Mouse (Mus musculus) megakaryocyte, embryonic 14.5 days (primary cell): ENCODE measurements around the gene Adpgk.

Source experiments
- FLI1 ChIP-seq: IDR thresholded peaks from 2 replicates; pipeline ENCODE4 v1.6.1; 2012; ENCODE audit warnings: low read length, inconsistent platforms, mixed read lengths
- GATA1 ChIP-seq: IDR thresholded peaks from 3 replicates; pipeline ENCODE4 v1.6.1; 2012; ENCODE audit warnings: mixed read lengths, low read length, inconsistent platforms, borderline replicate concordance

GRCm38 (mm10) chr9:59245181-59245580 lies 46.2 kb upstream of the Adpgk start:
- no peak for TF ChIP-seq GATA1
- no peak for TF ChIP-seq FLI1
